Mouse (Mus musculus) lung, adult 2 months (tissue): ENCODE measurements around the gene Esrrb. TPM values are rescaled to one million over a fixed set of nuclear protein-coding genes. Genes with fewer than 3 reads are reported as not detected.

Source experiments
- DNase-seq: peaks from one replicate; pipeline ENCODE4 v3.0.0; 2022
- H3K4me1 ChIP-seq: fragments of 200-500 bp; 2 replicates; pipeline ENCODE4 v1.6.1; 2011; ENCODE audit warnings: low read length; ENCODE audit not compliant: control insufficient read depth, insufficient read depth
- H3K4me3 ChIP-seq: fragments of 200-500 bp; replicated peaks from 2 replicates; pipeline ENCODE3; 2011; ENCODE audit warnings: low read depth, mild to moderate bottlenecking, control low read depth, low read length; ENCODE audit errors: extremely low read depth
- CTCF ChIP-seq: fragments of 200-500 bp; IDR thresholded peaks from 2 replicates; pipeline ENCODE4 v1.5.1; 2011; ENCODE audit warnings: mild to moderate bottlenecking, low read length, control low read depth; ENCODE audit not compliant: insufficient read depth
- POLR2A ChIP-seq: fragments of 200-500 bp; IDR thresholded peaks from 2 replicates; pipeline ENCODE4 v1.6.1; 2011; ENCODE audit warnings: low read depth, mild to moderate bottlenecking, control low read depth, low read length, borderline replicate concordance; ENCODE audit errors: extremely low read depth
- WGBS: fragments of 180-500 bp; shearing (Covaris S2); methylation state at CpG from one replicate; pipeline ENCODE4 v1.1.7; 2018; 5-methylcytosine and 5-hydroxymethylcytosine counted together
- polyA plus RNA-seq: library from polyadenylated mRNA; depleted of rRNA; stranded (reverse); fragments of >200 nt; gene quantifications from 2 replicates; pipeline ENCODE4 v1.2.3, GENCODE M21; 2012

The Esrrb gene
- polyA plus RNA-seq, 1 experiment = 0.44 TPM

GRCm38 (mm10) chr12:86462742-86463470 is 102.0 kb downstream of the Esrrb start:
- Histone ChIP-seq H3K4me1 (no peaks in the 10 kb centered on the region), H3K4me3 (no peak overlapping the region)
- TF ChIP-seq POLR2A = no peak
- DNase-seq = no peak
- 74% methylated on average over 9 of the region's 9 CpGs for WGBS

- Histone ChIP-seq H3K4me1 (no peaks in the 10 kb centered on the region), H3K4me3 (no peak overlapping the region)
- 89% methylated on average over 1 of the region's 1 CpGs for WGBS
- TF ChIP-seq CTCF (no peak), POLR2A (no peak)
- no peak for DNase-seq
Measured at GRCm38 (mm10) chr12:86464385-86464784, 103.5 kb downstream of the Esrrb start.

- Histone ChIP-seq H3K4me1 (no peaks in the 10 kb centered on the region), H3K4me3 (no peak overlapping the region)
- no peak for DNase-seq
- TF ChIP-seq POLR2A (no peak), CTCF (no peak)
- WGBS = 34% methylated on average over 4 of the region's 4 CpGs
Measured at GRCm38 (mm10) chr12:86466180-86466579, 105.3 kb downstream of the Esrrb start.

DNA sequence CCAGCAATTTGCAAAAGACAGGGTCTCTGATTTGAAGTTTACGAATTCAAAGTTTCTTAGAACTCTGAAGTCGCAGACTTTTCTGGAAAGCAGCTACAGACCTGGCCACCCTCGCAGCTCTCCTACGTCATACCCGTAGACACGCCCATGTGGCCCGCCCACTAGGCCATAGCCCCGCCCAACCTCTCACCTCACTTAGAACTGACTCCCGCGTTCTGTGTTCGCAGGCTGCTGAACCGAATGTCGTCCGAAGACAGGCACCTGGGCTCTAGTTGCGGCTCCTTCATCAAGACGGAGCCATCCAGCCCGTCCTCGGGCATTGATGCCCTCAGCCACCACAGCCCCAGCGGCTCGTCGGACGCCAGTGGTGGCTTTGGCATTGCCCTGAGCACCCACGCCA is 109.0 kb downstream of the Esrrb start:
- TF ChIP-seq POLR2A (no peak), CTCF (no peak)
- no peak overlapping the region for H3K4me3 ChIP-seq
- 50% methylated on average over 23 of the region's 23 CpGs for WGBS
- no peak for DNase-seq
- H3K4me1 ChIP-seq = no peaks in the 10 kb centered on the region

GRCm38 (mm10) chr12:86470912-86471311 is 110.0 kb downstream of the Esrrb start:
- no peaks in the 10 kb centered on the region for H3K4me1 ChIP-seq
- no peak overlapping the region for H3K4me3 ChIP-seq
- no peak for DNase-seq
- TF ChIP-seq POLR2A = no peak
- TF ChIP-seq CTCF = no peak
- 66% methylated on average over 6 of the region's 6 CpGs for WGBS

- TF ChIP-seq POLR2A (no peak), CTCF (no peak)
- 48% methylated on average over 12 of the region's 12 CpGs for WGBS
- Histone ChIP-seq H3K4me1 (no peaks in the 10 kb centered on the region), H3K4me3 (no peak overlapping the region)
- DNase-seq = peak; percentile 7
Measured at GRCm38 (mm10) chr12:86473630-86474029, 112.7 kb downstream of the Esrrb start.

DNA sequence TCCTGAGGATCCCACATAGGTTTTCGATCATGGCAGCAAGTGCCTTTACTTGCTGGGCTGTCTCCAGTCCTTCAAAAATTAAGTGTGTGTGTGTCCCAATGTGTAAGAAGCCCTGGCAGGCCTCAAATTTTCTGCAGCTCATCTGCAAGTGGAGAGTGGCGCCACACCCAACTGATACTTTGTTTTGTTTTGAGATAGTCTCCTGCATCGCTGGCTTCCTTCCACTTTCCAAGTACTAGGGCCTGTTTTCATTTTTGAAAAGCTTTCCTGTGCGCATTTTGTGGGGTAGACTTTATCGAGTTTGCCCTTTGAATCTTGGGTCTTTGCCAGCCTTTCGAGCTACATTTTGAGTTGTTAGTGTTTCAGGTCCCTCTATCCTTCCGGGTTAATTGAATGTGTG is 115.1 kb downstream of the Esrrb start:
- no peak overlapping the region for H3K4me3 ChIP-seq
- DNase-seq = no peak
- TF ChIP-seq POLR2A = no peak
- TF ChIP-seq CTCF = no peak

GRCm38 (mm10) chr12:86478908-86479307 is 118.0 kb downstream of the Esrrb start:
- WGBS = 86% methylated on average over 5 of the region's 5 CpGs
- TF ChIP-seq CTCF (no peak), POLR2A (no peak)

More for the DNA sequence above, 115.1 kb downstream of the Esrrb start:
- no peaks in the 10 kb centered on the region for H3K4me1 ChIP-seq
- 47% methylated on average over 7 of the region's 7 CpGs for WGBS

DNA sequence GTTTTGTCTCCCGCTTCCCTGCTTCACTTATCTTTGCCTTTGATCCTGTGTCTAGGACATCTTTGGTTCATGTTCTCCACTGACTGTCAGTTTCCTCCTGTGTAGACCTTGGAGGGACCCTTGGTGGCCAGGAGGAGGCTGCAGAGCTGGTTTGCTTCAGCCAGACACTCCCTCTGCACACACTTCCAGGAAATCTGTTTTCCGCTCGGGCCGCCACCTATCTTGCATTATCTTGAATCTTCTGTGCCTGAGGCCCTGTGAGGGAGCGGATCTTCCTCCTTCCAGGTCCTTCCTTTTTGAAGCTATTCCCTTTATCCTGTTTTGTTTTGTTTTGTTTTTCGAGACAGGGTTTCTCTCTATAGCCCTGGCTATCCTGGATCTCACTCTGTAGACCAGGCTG is 121.1 kb downstream of the Esrrb start:
- TF ChIP-seq CTCF = no peak
- TF ChIP-seq POLR2A = no peak
- no peaks in the 10 kb centered on the region for H3K4me1 ChIP-seq
- DNase-seq = no peak
- WGBS = 57% methylated on average over 6 of the region's 6 CpGs
- H3K4me3 ChIP-seq = no peak overlapping the region

More at GRCm38 (mm10) chr12:86478908-86479307, 118.0 kb downstream of the Esrrb start:
- H3K4me1 ChIP-seq = no peaks in the 10 kb centered on the region
- no peak overlapping the region for H3K4me3 ChIP-seq
- no peak for DNase-seq

DNA sequence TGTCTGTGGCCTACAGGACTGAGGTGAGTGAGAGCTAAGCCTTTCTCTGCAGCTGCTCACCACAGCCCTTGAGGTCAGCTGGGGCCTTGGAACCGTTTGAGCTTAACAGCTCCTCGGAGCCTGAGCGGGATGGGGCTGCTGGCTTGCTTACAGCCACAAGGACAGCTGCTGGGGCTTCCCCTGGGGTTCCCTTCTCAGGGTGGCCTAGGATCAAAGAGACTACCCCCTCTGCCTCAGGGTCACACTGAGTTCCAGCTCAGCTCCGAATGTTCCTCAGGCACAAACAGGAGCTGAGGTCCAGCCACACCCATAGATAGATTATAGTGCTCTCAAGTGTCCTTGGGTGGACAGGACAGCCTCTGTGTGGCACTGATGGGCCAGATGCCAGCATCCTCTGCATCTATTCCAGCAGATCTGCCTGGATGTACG is 122.5 kb downstream of the Esrrb start:
- Histone ChIP-seq H3K4me1 (no peaks in the 10 kb centered on the region), H3K4me3 (no peak overlapping the region)
- 24% methylated on average over 5 of the region's 5 CpGs for WGBS
- TF ChIP-seq CTCF (no peak), POLR2A (no peak)
- no peak for DNase-seq

DNA sequence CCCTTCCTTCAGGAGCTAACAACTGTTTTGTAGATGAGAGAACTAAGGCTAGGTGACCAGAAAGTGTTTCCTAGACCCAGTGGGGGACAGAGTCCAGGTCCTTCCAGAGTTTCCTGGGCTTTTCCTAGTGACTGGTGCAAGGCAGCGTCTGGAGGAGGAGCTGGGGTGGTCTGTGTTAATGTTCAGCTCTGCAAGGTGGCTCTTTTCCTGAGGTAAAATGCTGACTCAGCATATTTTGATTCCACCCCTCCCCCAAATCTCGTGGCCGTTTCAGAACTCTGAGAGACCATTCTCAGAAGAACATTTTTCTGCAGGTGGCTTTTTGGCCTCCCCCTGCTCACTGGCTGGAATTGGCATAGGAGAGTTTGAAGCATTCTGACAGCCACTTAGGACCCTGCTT is 127.1 kb downstream of the Esrrb start:
- WGBS = 59% methylated on average over 3 of the region's 3 CpGs
- TF ChIP-seq CTCF (no peak), POLR2A (no peak)

More for the DNA sequence above, 127.1 kb downstream of the Esrrb start:
- Histone ChIP-seq H3K4me3 (no peak overlapping the region), H3K4me1 (no peaks in the 10 kb centered on the region)
- DNase-seq = no peak
